Mouse (Mus musculus) G1E-ER4 (cell line): ENCODE data around the gene Irx3. TPM values are rescaled to one million over a fixed set of nuclear protein-coding genes. Genes with fewer than 3 reads are reported as not detected.

ENCODE experiments used
- GATA1 ChIP-seq: IDR thresholded peaks from one replicate; pipeline ENCODE4 v1.8.0; 2012; ENCODE audit warnings: low read length, inconsistent platforms
- polyA plus RNA-seq: library from polyadenylated mRNA; stranded (reverse); fragments of >175 nt; gene quantifications from 2 replicates; pipeline ENCODE4 v1.2.3, GENCODE M21; 2012

Gene Irx3
- polyA plus RNA-seq, 1 experiment: not detected

GRCm38 (mm10) chr8:91768857-91769256 lies 33.0 kb downstream of the Irx3 start:
- TF ChIP-seq GATA1: no peak

GRCm38 (mm10) chr8:91765411-91766034 lies 36.3 kb downstream of the Irx3 start:
- TF ChIP-seq GATA1: no peak

- TF ChIP-seq GATA1: no peak
Observed at GRCm38 (mm10) chr8:91755566-91755965, 46.3 kb downstream of the Irx3 start.

- no peak for TF ChIP-seq GATA1
Observed at GRCm38 (mm10) chr8:91755062-91755461, 46.8 kb downstream of the Irx3 start.

GRCm38 (mm10) chr8:91750794-91751125 lies 51.1 kb downstream of the Irx3 start:
- no peak for TF ChIP-seq GATA1

- TF ChIP-seq GATA1: no peak
Observed at GRCm38 (mm10) chr8:91750096-91750793, 51.6 kb downstream of the Irx3 start.

GRCm38 (mm10) chr8:91749412-91749811 lies 52.5 kb downstream of the Irx3 start:
- TF ChIP-seq GATA1: no peak
